Mouse (Mus musculus): ENCODE data around the gene Enkd1. TPM values are rescaled to one million over a fixed set of nuclear protein-coding genes. Genes with fewer than 3 reads are reported as not detected.

The Enkd1 gene
- polyA plus RNA-seq, 1 experiment from 2014 or later = 1.4 TPM

GRCm38 (mm10) chr8:105712286-105712685 lies 4.3 kb upstream of the Enkd1 start:
- WGBS (ENCODE audit: missing documents) = 90% methylated on average over 3 of the region's 3 CpGs
- H3K4me3 ChIP-seq (ENCODE audit: inconsistent target) = no peak overlapping the region

GRCm38 (mm10) chr8:105709317-105709716 lies 1.3 kb upstream of the Enkd1 start:
- H3K36me3 ChIP-seq (ENCODE audit: inconsistent target) = no peaks in the 10 kb centered on the region
- no peaks in the 10 kb centered on the region for H3K79me2 ChIP-seq (ENCODE audit: inconsistent target)
- H3K27ac ChIP-seq = no peak overlapping the region
- WGBS (ENCODE audit: missing documents) = 93% methylated on average over 14 of the region's 14 CpGs
- H3K4me3 ChIP-seq (ENCODE audit: inconsistent target) = no peak overlapping the region

More at GRCm38 (mm10) chr8:105712286-105712685, 4.3 kb upstream of the Enkd1 start:
- Histone ChIP-seq H3K79me2 (ENCODE audit: inconsistent target) (no peaks in the 10 kb centered on the region), H3K27ac (no peak overlapping the region), H3K36me3 (ENCODE audit: inconsistent target) (no peaks in the 10 kb centered on the region)

GRCm38 (mm10) chr8:105708675-105709074 lies 665 bp upstream of the Enkd1 start:
- Histone ChIP-seq H3K27ac (no peak overlapping the region), H3K4me3 (ENCODE audit: inconsistent target) (no peak overlapping the region), H3K79me2 (ENCODE audit: inconsistent target) (no peaks in the 10 kb centered on the region), H3K36me3 (ENCODE audit: inconsistent target) (no peaks in the 10 kb centered on the region)
- 86% methylated on average over 7 of the region's 8 CpGs for WGBS (ENCODE audit: missing documents)

- no peaks in the 10 kb centered on the region for H3K79me2 ChIP-seq (ENCODE audit: inconsistent target)
- H3K36me3 ChIP-seq (ENCODE audit: inconsistent target) = no peaks in the 10 kb centered on the region
- no peak overlapping the region for H3K27ac ChIP-seq
- WGBS (ENCODE audit: missing documents) = 89% methylated on average over 12 of the region's 12 CpGs
- H3K4me3 ChIP-seq (ENCODE audit: inconsistent target) = no peak overlapping the region
These were observed 1.6 kb downstream of the Enkd1 start for GRCm38 (mm10) chr8:105706426-105706825.

- no peak overlapping the region for H3K27ac ChIP-seq
- H3K79me2 ChIP-seq (ENCODE audit: inconsistent target) = peaks cover 5% of the 10 kb centered on the region; the same call in 1 of the 2 replicates
- 92% methylated on average over 6 of the region's 6 CpGs for WGBS (ENCODE audit: missing documents)
- H3K4me3 ChIP-seq (ENCODE audit: inconsistent target) = no peak overlapping the region
- no peaks in the 10 kb centered on the region for H3K36me3 ChIP-seq (ENCODE audit: inconsistent target)
These were observed 3.1 kb downstream of the Enkd1 start for GRCm38 (mm10) chr8:105704955-105705354.

- Histone ChIP-seq H3K4me3 (ENCODE audit: inconsistent target) (no peak overlapping the region), H3K79me2 (ENCODE audit: inconsistent target) (peaks cover 6% of the 10 kb centered on the region; the same call in 1 of the 2 replicates), H3K27ac (no peak overlapping the region), H3K36me3 (ENCODE audit: inconsistent target) (no peaks in the 10 kb centered on the region)
- WGBS (ENCODE audit: missing documents) = 96% methylated on average over 33 of the region's 34 CpGs
These were observed 3.7 kb downstream of the Enkd1 start for GRCm38 (mm10) chr8:105704146-105704812.

GRCm38 (mm10) chr8:105702731-105703415 lies 5.1 kb downstream of the Enkd1 start:
- Histone ChIP-seq H3K27ac (no peak overlapping the region), H3K36me3 (ENCODE audit: inconsistent target) (peaks cover 10% of the 10 kb centered on the region; the same call in 1 of the 2 replicates), H3K79me2 (ENCODE audit: inconsistent target) (peaks cover 6% of the 10 kb centered on the region; the same call in 1 of the 2 replicates), H3K4me3 (ENCODE audit: inconsistent target) (no peak overlapping the region)
- WGBS (ENCODE audit: missing documents) = 97% methylated on average over 24 of the region's 24 CpGs

- H3K79me2 ChIP-seq (ENCODE audit: inconsistent target) = peaks cover 6% of the 10 kb centered on the region; the same call in 1 of the 2 replicates
- H3K4me3 ChIP-seq (ENCODE audit: inconsistent target) = peak overlapping the region; percentile 29
- 81% methylated on average over 17 of the region's 18 CpGs for WGBS (ENCODE audit: missing documents)
- peaks cover 12% of the 10 kb centered on the region; the same call in 1 of the 2 replicates for H3K36me3 ChIP-seq (ENCODE audit: inconsistent target)
- H3K27ac ChIP-seq = no peak overlapping the region
These were observed 6.0 kb downstream of the Enkd1 start for GRCm38 (mm10) chr8:105702001-105702401.

- under 1% methylated on average over 59 of the region's 60 CpGs for WGBS (ENCODE audit: missing documents)
- Histone ChIP-seq H3K36me3 (ENCODE audit: inconsistent target) (peaks cover 12% of the 10 kb centered on the region; the same call in 1 of the 2 replicates), H3K27ac (peak within 1 kb of the TSS; percentile 88)
These were observed 6.8 kb downstream of the Enkd1 start, which contains the start of the genes Acd and Pard6a for GRCm38 (mm10) chr8:105700966-105701824. Gene Acd, minus strand, starts transcription at chr8:105701102. Gene Pard6a, plus strand, starts transcription at chr8:105701148.

GRCm38 (mm10) chr8:105700566-105700965 lies 7.4 kb downstream of the Enkd1 start:
- Histone ChIP-seq H3K4me3 (ENCODE audit: inconsistent target) (peak overlapping the region; percentile 94), H3K27ac (peak overlapping the region; percentile 88), H3K36me3 (ENCODE audit: inconsistent target) (peaks cover 12% of the 10 kb centered on the region; the same call in 1 of the 2 replicates), H3K79me2 (ENCODE audit: inconsistent target) (peaks cover 6% of the 10 kb centered on the region; the same call in 1 of the 2 replicates)
- 0% methylated on average over 21 of the region's 21 CpGs for WGBS (ENCODE audit: missing documents)

More at GRCm38 (mm10) chr8:105700966-105701824, 6.8 kb downstream of the Enkd1 start, which contains the start of the genes Acd and Pard6a:
- Histone ChIP-seq H3K4me3 (ENCODE audit: inconsistent target) (peak within 1 kb of the TSS; percentile 94), H3K79me2 (ENCODE audit: inconsistent target) (peaks cover 6% of the 10 kb centered on the region; the same call in 1 of the 2 replicates)

GRCm38 (mm10) chr8:105699488-105700215 lies 8.4 kb downstream of the Enkd1 start:
- WGBS (ENCODE audit: missing documents) = 95% methylated on average over 11 of the region's 11 CpGs
- H3K4me3 ChIP-seq (ENCODE audit: inconsistent target) = peak overlapping the region; percentile 94
- H3K36me3 ChIP-seq (ENCODE audit: inconsistent target) = peaks cover 12% of the 10 kb centered on the region; the same call in 1 of the 2 replicates
- H3K79me2 ChIP-seq (ENCODE audit: inconsistent target) = peaks cover 6% of the 10 kb centered on the region; the same call in 1 of the 2 replicates
- no peak overlapping the region for H3K27ac ChIP-seq

GRCm38 (mm10) chr8:105698734-105699133 lies 9.3 kb downstream of the Enkd1 start:
- Histone ChIP-seq H3K36me3 (ENCODE audit: inconsistent target) (peaks cover 12% of the 10 kb centered on the region; the same call in 1 of the 2 replicates), H3K27ac (no peak overlapping the region), H3K79me2 (ENCODE audit: inconsistent target) (peaks cover 6% of the 10 kb centered on the region; the same call in 1 of the 2 replicates), H3K4me3 (ENCODE audit: inconsistent target) (no peak overlapping the region)
- 96% methylated on average over 5 of the region's 5 CpGs for WGBS (ENCODE audit: missing documents)

GRCm38 (mm10) chr8:105697196-105697780 lies 10.7 kb downstream of the Enkd1 start:
- H3K27ac ChIP-seq = no peak overlapping the region
- H3K79me2 ChIP-seq (ENCODE audit: inconsistent target) = peaks cover 6% of the 10 kb centered on the region; the same call in 1 of the 2 replicates
- WGBS (ENCODE audit: missing documents) = 94% methylated on average over 13 of the region's 17 CpGs
- H3K36me3 ChIP-seq (ENCODE audit: inconsistent target) = peaks cover 12% of the 10 kb centered on the region; the same call in 1 of the 2 replicates
- no peak overlapping the region for H3K4me3 ChIP-seq (ENCODE audit: inconsistent target)
